Mouse (Mus musculus) B cell, adult 67 days (primary cell): ENCODE measurements around the gene Gm3371. TPM values are rescaled to one million over a fixed set of nuclear protein-coding genes. Genes with fewer than 3 reads are reported as not detected.

Source experiments
- total RNA-seq, 2 experiments: library from RNA; stranded (reverse); gene quantifications; 4 replicates each; pipeline ENCODE4 v1.2.4; 2023

Gene Gm3371
- not detected for total RNA-seq

GRCm38 (mm10) chr14:44410588-44410987, at the start of gene Gm3371:
Gm3371 (minus strand) TSS chr14:44410688.

GRCm38 (mm10) chr14:44433335-44433734, 22.8 kb upstream of the Gm3371 start, which contains the start of gene Gm8232:
Gm8232 (plus strand) TSS chr14:44433635.

GRCm38 (mm10) chr14:44365057-44365456, 45.4 kb downstream of the Gm3371 start, which contains the start of gene Gm8229:
Gm8229 (plus strand) TSS chr14:44365357.

Other genes with a start within 250 kb of the Gm3371 start
- gene Gm8212, start 213.0 kb downstream of the Gm3371 start, total RNA-seq, result not detected
- gene 4930503E14Rik, start 197.4 kb downstream of the Gm3371 start, total RNA-seq, result not detected
- gene Gm8220, start 125.1 kb downstream of the Gm3371 start, total RNA-seq, result not detected
- gene Gm5930, start 72.1 kb downstream of the Gm3371 start, total RNA-seq, result not detected
- gene Gm8229, start 45.3 kb downstream of the Gm3371 start, total RNA-seq, result not detected
- not detected for gene Gm8232, start 22.9 kb upstream of the Gm3371 start, total RNA-seq
- not detected for gene BC061237, start 81.8 kb upstream of the Gm3371 start, total RNA-seq
- not detected for gene Gm17093, start 107.6 kb upstream of the Gm3371 start, total RNA-seq
- gene Gm8247, start 172.5 kb upstream of the Gm3371 start, total RNA-seq, result not detected
- gene Gm5624, start 217.2 kb upstream of the Gm3371 start, total RNA-seq, result not detected